Mouse (Mus musculus) hindbrain, embryonic 14.5 days (tissue): ENCODE results near the gene Fahd1. TPM values are rescaled to one million over a fixed set of nuclear protein-coding genes. Genes with fewer than 3 reads are reported as not detected.

Experiments
- ATAC-seq: fragments of 200-750 bp; cut with Nextera tagmentation; 2 replicates; pipeline ENCODE4 v1.8.0; 2017; ENCODE audit warnings: moderate number of reproducible peaks, mild to moderate bottlenecking, moderate TSS enrichment, moderate library complexity; ENCODE audit not compliant: low FRiP score
- DNase-seq: peaks from one replicate; pipeline ENCODE4 v3.0.0-alpha.2; 2015; ENCODE audit warnings: low spot score
- H3K27ac ChIP-seq: fragments of 300-500 bp; sonication (generic); 2 replicates; pipeline ENCODE4 v1.5.1; 2014; ENCODE audit warnings: mild to moderate bottlenecking, moderate library complexity
- H3K27me3 ChIP-seq: fragments of 300-500 bp; sonication (generic); 2 replicates; pipeline ENCODE4 v1.6.1; 2014; ENCODE audit warnings: mild to moderate bottlenecking, low read length, mixed read lengths; ENCODE audit not compliant: control insufficient read depth, insufficient read depth
- H3K36me3 ChIP-seq: fragments of 300-500 bp; sonication (generic); replicated peaks from 2 replicates; pipeline ENCODE4 v1.6.1; 2014; ENCODE audit not compliant: control insufficient read depth, insufficient read depth
- H3K4me1 ChIP-seq: fragments of 300-500 bp; sonication (generic); replicated peaks from 2 replicates; pipeline ENCODE4 v1.6.1; 2014; ENCODE audit warnings: antibody characterized with exemption, low read length, mixed read lengths; ENCODE audit not compliant: control insufficient read depth, insufficient read depth
- H3K4me2 ChIP-seq: fragments of 300-500 bp; sonication (generic); replicated peaks from 2 replicates; pipeline ENCODE4 v1.6.1; 2014; ENCODE audit warnings: mild to moderate bottlenecking, moderate library complexity
- H3K4me3 ChIP-seq: fragments of 300-500 bp; sonication (generic); replicated peaks from 2 replicates; pipeline ENCODE4 v1.5.1; 2014; ENCODE audit warnings: mild to moderate bottlenecking, low read length
- H3K9ac ChIP-seq: fragments of 300-500 bp; sonication (generic); 2 replicates; pipeline ENCODE4 v1.6.1; 2014
- H3K9me3 ChIP-seq: fragments of 300-500 bp; sonication (generic); 2 replicates; pipeline ENCODE4 v1.6.1; 2016; ENCODE audit warnings: low read length; ENCODE audit not compliant: control insufficient read depth
- WGBS: fragments of 180-500 bp; shearing (Covaris S2); extraction: QIAGEN DNeasy Blood & Tissue Kit; methylation state at CpG from one replicate; pipeline ENCODE4 v1.1.7; 2014; 5-methylcytosine and 5-hydroxymethylcytosine counted together
- polyA plus RNA-seq: library from polyadenylated mRNA; unstranded; fragments of >200 nt; fragmentation: Nextera tagmentation; extraction: Ambion mirVana; gene quantifications from 2 replicates; pipeline ENCODE4 v1.2.1, GENCODE M21; 2014

Gene Fahd1
- polyA plus RNA-seq, 1 experiment from 2014 or later: 23.3 TPM

- DNase-seq (peak; percentile 98), ATAC-seq (peak; percentile 96)
- Histone ChIP-seq H3K27me3 (no peaks in the 10 kb centered on the region), H3K4me3 (peak within 1 kb of the TSS; percentile 95), H3K9ac (peak within 1 kb of the TSS; percentile 88), H3K9me3 (no peaks in the 10 kb centered on the region), H3K4me2 (peak within 1 kb of the TSS; percentile 74), H3K27ac (peak within 1 kb of the TSS; percentile 82), H3K36me3 (peaks cover 53% of the 10 kb centered on the region), H3K4me1 (peaks cover 18% of the 10 kb centered on the region)
- under 1% methylated on average over 69 of the region's 69 CpGs for WGBS
Measured at GRCm38 (mm10) chr17:24886134-24886931, 36.2 kb upstream of the Fahd1 start, which contains the start of the genes Nubp2 and Spsb3. Gene Nubp2, minus strand, starts transcription at chr17:24886349. Gene Spsb3, plus strand, starts transcription at chr17:24886643.

GRCm38 (mm10) chr17:24885356-24886133 is 35.4 kb upstream of the Fahd1 start:
- ATAC-seq (no peak), DNase-seq (no peak)
- 25% methylated on average over 22 of the region's 22 CpGs for WGBS
- no peak overlapping the region for H3K27ac ChIP-seq
- H3K36me3 ChIP-seq: peaks cover 45% of the 10 kb centered on the region
- H3K27me3 ChIP-seq: no peaks in the 10 kb centered on the region
- H3K9ac ChIP-seq: peak overlapping the region; percentile 49
- peak overlapping the region; percentile 49 for H3K4me3 ChIP-seq
- peaks cover 18% of the 10 kb centered on the region for H3K4me1 ChIP-seq
- H3K4me2 ChIP-seq: peak overlapping the region; percentile 69
- no peaks in the 10 kb centered on the region for H3K9me3 ChIP-seq

GRCm38 (mm10) chr17:24884391-24884790 is 34.2 kb upstream of the Fahd1 start:
- peaks cover 33% of the 10 kb centered on the region for H3K36me3 ChIP-seq
- no peak overlapping the region for H3K27ac ChIP-seq
- H3K9me3 ChIP-seq: no peaks in the 10 kb centered on the region
- no peak overlapping the region for H3K4me3 ChIP-seq
- no peaks in the 10 kb centered on the region for H3K27me3 ChIP-seq
- no peak for ATAC-seq
- WGBS: 90% methylated on average over 6 of the region's 6 CpGs
- peaks cover 18% of the 10 kb centered on the region for H3K4me1 ChIP-seq
- no peak for DNase-seq
- no peak overlapping the region for H3K9ac ChIP-seq
- H3K4me2 ChIP-seq: no peak overlapping the region

GRCm38 (mm10) chr17:24881738-24882440 is 31.7 kb upstream of the Fahd1 start:
- Histone ChIP-seq H3K27ac (no peak overlapping the region), H3K4me1 (peaks cover 7% of the 10 kb centered on the region), H3K4me3 (no peak overlapping the region), H3K9ac (no peak overlapping the region), H3K27me3 (no peaks in the 10 kb centered on the region), H3K4me2 (no peak overlapping the region), H3K9me3 (no peaks in the 10 kb centered on the region), H3K36me3 (peaks cover 21% of the 10 kb centered on the region)
- ATAC-seq: no peak
- WGBS: 54% methylated on average over 7 of the region's 7 CpGs
- no peak for DNase-seq

- no peaks in the 10 kb centered on the region for H3K4me1 ChIP-seq
- peaks cover 10% of the 10 kb centered on the region for H3K36me3 ChIP-seq
- no peak overlapping the region for H3K4me2 ChIP-seq
- DNase-seq (no peak), ATAC-seq (no peak)
- no peaks in the 10 kb centered on the region for H3K9me3 ChIP-seq
- H3K27me3 ChIP-seq: no peaks in the 10 kb centered on the region
- H3K9ac ChIP-seq: no peak overlapping the region
- H3K27ac ChIP-seq: no peak overlapping the region
- 80% methylated on average over 8 of the region's 8 CpGs for WGBS
- H3K4me3 ChIP-seq: no peak overlapping the region
Measured at GRCm38 (mm10) chr17:24878531-24878930, 28.4 kb upstream of the Fahd1 start.

- Histone ChIP-seq H3K4me2 (no peak overlapping the region), H3K9me3 (no peaks in the 10 kb centered on the region), H3K4me3 (no peak overlapping the region), H3K9ac (no peak overlapping the region), H3K27me3 (no peaks in the 10 kb centered on the region), H3K4me1 (no peaks in the 10 kb centered on the region), H3K27ac (no peak overlapping the region), H3K36me3 (peaks cover 6% of the 10 kb centered on the region)
- ATAC-seq (no peak), DNase-seq (no peak)
- WGBS: 44% methylated on average over 5 of the region's 5 CpGs
Measured at GRCm38 (mm10) chr17:24878117-24878397, 27.9 kb upstream of the Fahd1 start.

GRCm38 (mm10) chr17:24877336-24878116 is 27.4 kb upstream of the Fahd1 start:
- no peak overlapping the region for H3K27ac ChIP-seq
- no peak overlapping the region for H3K4me3 ChIP-seq
- peaks cover under 1% of the 10 kb centered on the region for H3K36me3 ChIP-seq
- H3K27me3 ChIP-seq: no peaks in the 10 kb centered on the region
- no peak for ATAC-seq
- 67% methylated on average over 10 of the region's 10 CpGs for WGBS
- no peaks in the 10 kb centered on the region for H3K9me3 ChIP-seq
- H3K4me1 ChIP-seq: no peaks in the 10 kb centered on the region
- no peak for DNase-seq
- H3K4me2 ChIP-seq: no peak overlapping the region
- H3K9ac ChIP-seq: no peak overlapping the region

- Histone ChIP-seq H3K4me1 (no peaks in the 10 kb centered on the region), H3K36me3 (no peaks in the 10 kb centered on the region), H3K4me2 (no peak overlapping the region), H3K4me3 (no peak overlapping the region), H3K27ac (no peak overlapping the region), H3K27me3 (no peaks in the 10 kb centered on the region), H3K9ac (no peak overlapping the region), H3K9me3 (no peaks in the 10 kb centered on the region)
- no peak for ATAC-seq
- 88% methylated on average over 8 of the region's 8 CpGs for whole genome bisulfite sequencing
- no peak for DNase-seq
Measured at GRCm38 (mm10) chr17:24874989-24875388, 24.8 kb upstream of the Fahd1 start.
